Mouse (Mus musculus) heart, postnatal 0 days (tissue): ENCODE measurements around the gene Serinc5.

Experiments
- CTCF ChIP-seq: IDR thresholded peaks from 2 replicates; pipeline ENCODE4 v1.5.1; 2016; ENCODE audit warnings: antibody characterized with exemption, control low read depth, low read depth
- EP300 ChIP-seq: IDR thresholded peaks from 2 replicates; pipeline ENCODE4 v1.6.1; 2016; ENCODE audit warnings: antibody characterized with exemption, low read depth

DNA sequence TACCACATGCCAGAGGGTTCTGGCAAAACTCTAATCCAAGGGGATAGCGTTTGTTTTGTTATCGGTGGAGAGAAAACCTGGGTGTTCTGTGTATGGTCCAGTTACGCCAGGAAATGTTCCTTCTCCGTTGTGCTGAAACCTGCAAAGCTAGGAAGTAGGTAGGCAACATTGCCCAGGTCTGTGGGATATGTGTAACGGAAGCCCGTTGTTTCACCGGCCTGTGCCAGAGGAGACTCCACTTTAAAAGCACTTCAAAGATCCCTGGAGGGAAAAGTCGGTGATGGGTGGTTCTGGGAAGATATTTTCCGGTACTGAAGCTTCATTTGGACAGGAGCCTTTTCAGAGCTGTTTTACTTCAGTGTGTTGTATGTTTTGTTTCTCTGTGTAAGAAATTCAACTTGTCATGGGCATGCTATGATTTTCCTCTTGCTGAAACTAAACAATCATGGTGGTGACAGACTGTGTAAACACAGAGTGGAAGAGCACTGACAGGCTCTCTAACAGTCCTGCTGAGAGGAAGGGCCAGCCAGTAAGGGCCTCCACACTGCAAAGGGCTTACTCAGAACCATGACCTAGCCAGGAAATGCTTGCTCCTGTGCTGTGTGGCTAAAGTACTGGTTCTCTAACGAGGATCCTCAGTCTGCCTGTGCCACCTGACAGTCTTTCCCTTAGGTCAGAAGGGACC, 83.1 kb downstream of the Serinc5 start:
- TF ChIP-seq CTCF (no peak), EP300 (no peak)
